Mouse (Mus musculus) adrenal gland, adult 10 weeks (tissue): Measurements from ENCODE around the gene Bpifb6. TPM values are rescaled to one million over a fixed set of nuclear protein-coding genes. Genes with fewer than 3 reads are reported as not detected.

ENCODE experiments used
- polyA plus RNA-seq: library from polyadenylated mRNA; stranded (reverse); fragments of 350-450 nt; fragmentation: Illumina TruSeq; extraction: RNeasy Lipid Tissue Mini Kit (QIAGEN cat#74804); gene quantifications from one replicate; pipeline ENCODE4 v1.2.3, GENCODE M21; 2014; ENCODE audit warnings: low read depth, low replicate concordance

Bpifb6 gene
- polyA plus RNA-seq = not detected

DNA sequence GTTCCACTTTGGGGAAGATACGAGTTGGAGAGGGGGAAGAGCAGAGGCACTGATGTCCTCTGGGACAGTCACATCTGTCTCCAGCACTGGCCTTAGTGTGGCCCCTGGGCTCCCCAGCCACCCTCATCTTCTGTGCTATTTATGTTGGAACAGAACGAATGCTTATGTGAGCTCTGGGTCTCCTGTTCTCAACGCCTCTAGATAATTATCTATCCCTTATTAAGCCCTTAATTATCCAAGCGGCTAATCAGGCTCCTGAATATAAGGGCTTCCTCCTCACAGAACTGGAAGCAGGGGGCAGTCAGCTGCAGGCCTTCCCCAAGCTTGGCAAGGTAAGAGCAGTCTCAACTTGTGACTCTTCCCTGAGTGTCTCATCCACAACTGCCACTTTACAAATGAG is at the start of gene Bpifb6:
TSS of gene Bpifb6 (plus strand) at position 301 of the 400 bp plus-strand sequence.

DNA sequence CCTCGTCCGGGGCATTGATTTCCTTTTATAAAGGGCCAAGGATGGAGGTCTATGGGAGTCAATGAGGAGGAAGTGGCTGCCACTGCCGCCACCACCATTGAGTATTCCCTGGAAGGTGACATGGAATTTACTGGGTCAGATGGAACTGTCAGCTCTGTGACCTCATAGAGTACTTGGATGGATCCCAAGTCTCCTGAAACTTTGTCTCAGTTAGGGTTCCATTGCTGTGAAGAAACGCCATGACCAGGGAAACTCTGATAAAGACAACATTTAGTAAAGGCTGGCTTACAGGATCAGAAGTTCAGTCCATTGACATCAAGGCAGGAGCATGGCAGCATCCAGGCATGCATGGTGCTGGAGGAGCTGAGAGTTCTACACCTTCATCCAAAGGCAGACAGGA is 29.2 kb upstream of the Bpifb6 start, which contains the start of gene Sun5:
TSS of gene Sun5 (minus strand) at position 101 of the 400 bp plus-strand sequence.

DNA sequence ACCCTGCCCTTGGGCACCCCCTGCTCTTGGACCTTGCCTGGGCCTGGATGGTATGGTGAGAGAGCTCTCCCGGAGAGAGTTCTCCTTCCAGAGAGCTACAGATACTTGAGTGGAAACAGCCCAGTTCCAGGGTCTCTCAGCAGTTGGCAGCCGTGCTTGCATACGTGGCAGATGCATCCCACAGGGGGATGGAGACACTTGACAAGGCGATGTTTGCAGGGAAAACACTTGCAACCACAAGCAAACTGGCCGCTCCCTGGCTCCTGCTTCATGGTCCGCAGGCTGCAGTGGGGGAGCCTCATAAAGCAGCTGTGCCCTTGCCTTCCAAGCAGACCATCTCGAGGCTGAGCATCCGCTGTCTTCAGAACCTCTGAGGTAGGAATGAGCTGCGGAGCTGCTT is 25.4 kb upstream of the Bpifb6 start, which contains the start of gene Bpifb2:
TSS of gene Bpifb2 (plus strand) at position 301 of the 400 bp plus-strand sequence.

DNA sequence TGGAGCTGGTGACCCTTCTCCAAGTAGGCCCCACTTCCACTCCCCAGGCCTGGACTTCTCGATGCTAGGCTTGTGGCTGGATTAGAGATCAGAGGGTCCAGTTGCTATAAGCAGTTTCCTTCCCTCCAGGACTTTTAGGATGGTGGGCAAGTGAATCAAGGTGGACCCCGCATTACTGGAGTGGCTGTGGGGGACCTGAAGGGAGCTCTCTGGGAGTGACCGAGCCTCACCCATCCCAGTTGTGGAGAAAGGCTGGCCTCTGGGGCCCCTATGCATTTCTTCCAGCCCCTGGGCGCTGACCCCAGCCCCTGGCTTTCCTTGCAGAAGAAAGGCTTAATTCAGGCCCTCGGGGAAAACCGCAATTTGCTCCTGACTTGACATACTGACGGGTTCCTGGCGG is 17.7 kb downstream of the Bpifb6 start, which contains the start of gene Bpifb3:
TSS of gene Bpifb3 (plus strand) at position 301 of the 400 bp plus-strand sequence.

DNA sequence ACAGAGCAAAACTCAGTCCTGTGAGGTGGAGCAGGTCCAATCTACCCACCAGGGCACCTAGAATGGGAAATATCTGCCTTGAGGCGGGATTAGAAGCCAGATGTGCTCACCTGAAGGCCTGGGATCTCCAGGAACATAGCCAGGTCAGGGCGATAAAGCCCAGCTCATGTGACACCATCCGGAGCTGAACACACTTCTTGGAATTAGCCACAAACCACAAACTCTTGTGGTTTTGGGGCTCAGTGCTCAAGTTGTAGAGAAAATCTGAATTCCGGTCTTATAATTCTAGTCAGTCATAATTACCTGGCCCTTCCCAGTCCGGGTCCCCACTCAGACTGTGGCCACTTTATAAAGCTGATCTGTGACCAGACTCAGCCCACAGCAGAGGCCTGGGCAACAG is 37.7 kb downstream of the Bpifb6 start, which contains the start of gene Bpifb4:
TSS of gene Bpifb4 (plus strand) at position 370 of the 400 bp plus-strand sequence.

Other genes starting within 250 kb of the Bpifb6 start
- not detected for gene Dnmt3c, start 203.7 kb upstream of the Bpifb6 start, polyA plus RNA-seq
- gene Mapre1, start 159.1 kb upstream of the Bpifb6 start, polyA plus RNA-seq = 334 TPM
- gene Efcab8, start 120.5 kb upstream of the Bpifb6 start, polyA plus RNA-seq = 0.35 TPM
- not detected for gene Sun5, start 29.3 kb upstream of the Bpifb6 start, polyA plus RNA-seq
- not detected for gene Bpifb2, start 25.3 kb upstream of the Bpifb6 start, polyA plus RNA-seq
- not detected for gene Bpifb3, start 17.8 kb downstream of the Bpifb6 start, polyA plus RNA-seq
- not detected for gene Bpifb4, start 37.8 kb downstream of the Bpifb6 start, polyA plus RNA-seq
- not detected for gene Bpifa6, start 74.6 kb downstream of the Bpifb6 start, polyA plus RNA-seq
- 3.1 TPM for gene Bpifa2, start 107.9 kb downstream of the Bpifb6 start, polyA plus RNA-seq
- not detected for gene Bpifa3, start 229.9 kb downstream of the Bpifb6 start, polyA plus RNA-seq
- not detected for gene Bpifa1, start 242.5 kb downstream of the Bpifb6 start, polyA plus RNA-seq